Mouse (Mus musculus): ENCODE measurements at regions not wholly inside any gene's neighbourhood (a gene's known extent, or its start where the extent isn't known, plus 50 kb on each side); places are given as distances from the start of the nearest gene placed in this dataset.

GRCm38 (mm10) chr15:62345893-62346292, 1423.1 kb upstream of the A1bg start:
- Histone ChIP-seq H3K36me3 (ENCODE audit: control insufficient read depth in 1 of 2, insufficient read depth in 2 of 2, low read length in 2 of 2) (peaks cover 0 to 21% of the 10 kb centered on the region in 2 experiments; a peak in 2 of 4 replicates), H3K9ac (ENCODE audit: control insufficient read depth, low read depth, low read length, poor library complexity, severe bottlenecking) (no peak overlapping the region), H3K79me2 (ENCODE audit: control insufficient read depth, insufficient read depth, low read length, poor library complexity) (no peaks in the 10 kb centered on the region), H3K27ac (ENCODE audit: control insufficient read depth, low read depth, low read length) (no peak overlapping the region), H3K4me1 (ENCODE audit: control insufficient read depth in 1 of 2, insufficient read depth in 2 of 2, low read length in 2 of 2) (peaks cover 7 to 15% of the 10 kb centered on the region in 2 experiments; a peak in 3 of 4 replicates), H3K27me3 (ENCODE audit: control insufficient read depth in 1 of 2, insufficient read depth in 2 of 2, low read length in 2 of 2) (no peaks in the 10 kb centered on the region), H3K4me3 (ENCODE audit: control insufficient read depth in 1 of 2, insufficient read depth in 1 of 2, low read depth in 2 of 2, low read length in 2 of 2) (no peak overlapping the region), H3K9me3 (replicated peaks; ENCODE audit: insufficient read depth, low read length) (no peaks in the 10 kb centered on the region)
- TF ChIP-seq ELF1 (IDR thresholded peaks at IDR 0.05; ENCODE audit: low read depth, low read length) (no peak), KAT2A (conservative IDR thresholded peaks at IDR 0.05; ENCODE audit: low read depth, low read length) (no peak), TAL1 (IDR thresholded peaks at IDR 0.05; ENCODE audit: low read length) (no peak), MAZ (IDR thresholded peaks at IDR 0.05; ENCODE audit: low read depth, low read length) (no peak), USF2 (IDR thresholded peaks at IDR 0.05; ENCODE audit: borderline replicate concordance in 1 of 2, insufficient read depth in 1 of 2, low read depth in 1 of 2, low read length in 2 of 2) (no peak), ETS1 (IDR thresholded peaks at IDR 0.05; ENCODE audit: low read depth, low read length) (no peak), POLR2AphosphoS5 (IDR thresholded peaks at IDR 0.05; ENCODE audit: borderline replicate concordance, low read depth, low read length) (no peak), EP300 (IDR thresholded peaks at IDR 0.05; ENCODE audit: low read depth in 1 of 2, low read length in 2 of 2) (no peak), SIN3A (IDR thresholded peaks at IDR 0.05; ENCODE audit: low read length) (no peak), JUND (IDR thresholded peaks at IDR 0.05; ENCODE audit: low read depth, low read length) (no peak), CHD2 (IDR thresholded peaks at IDR 0.05; ENCODE audit: low read length) (no peak), POLR2A (IDR thresholded peaks at IDR 0.05; ENCODE audit: control insufficient read depth in 1 of 2, insufficient read depth in 1 of 2, low read depth in 1 of 2, low read length in 2 of 2, poor library complexity in 1 of 2) (no peak), USF1 (IDR thresholded peaks at IDR 0.05; ENCODE audit: low read depth, low read length) (no peak), ZKSCAN1 (IDR thresholded peaks at IDR 0.05; ENCODE audit: low read depth, low read length) (no peak), CTCF (IDR thresholded peaks at IDR 0.05 in 2 of 3, conservative IDR thresholded peaks at IDR 0.05 in 1 of 3; ENCODE audit: control insufficient read depth in 1 of 3, insufficient read depth in 1 of 3, low read depth in 2 of 3, low read length in 3 of 3, poor library complexity in 1 of 3, severe bottlenecking in 1 of 3) (no peak), MYC (IDR thresholded peaks at IDR 0.05; ENCODE audit: low read depth, low read length) (no peak), E2F4 (IDR thresholded peaks at IDR 0.05; ENCODE audit: borderline replicate concordance, low read depth, low read length) (no peak)
- no peak for DNase-seq (ENCODE audit: low read depth, low spot score)

GRCm38 (mm10) chr15:62336454-62337284, 1413.9 kb upstream of the A1bg start:
- Histone ChIP-seq H3K79me2 (ENCODE audit: control insufficient read depth, insufficient read depth, low read length, poor library complexity) (no peaks in the 10 kb centered on the region), H3K4me1 (ENCODE audit: control insufficient read depth in 1 of 2, insufficient read depth in 2 of 2, low read length in 2 of 2) (peaks cover 0 to 6% of the 10 kb centered on the region in 2 experiments; a peak in 2 of 4 replicates), H3K27me3 (ENCODE audit: control insufficient read depth in 1 of 2, insufficient read depth in 2 of 2, low read length in 2 of 2) (no peaks in the 10 kb centered on the region), H3K36me3 (ENCODE audit: control insufficient read depth in 1 of 2, insufficient read depth in 2 of 2, low read length in 2 of 2) (peaks cover 0 to 5% of the 10 kb centered on the region in 2 experiments; a peak in 2 of 4 replicates), H3K27ac (ENCODE audit: control insufficient read depth, low read depth, low read length) (no peak overlapping the region), H3K4me3 (ENCODE audit: control insufficient read depth in 1 of 2, insufficient read depth in 1 of 2, low read depth in 2 of 2, low read length in 2 of 2) (no peak overlapping the region), H3K9me3 (replicated peaks; ENCODE audit: insufficient read depth, low read length) (no peaks in the 10 kb centered on the region), H3K9ac (ENCODE audit: control insufficient read depth, low read depth, low read length, poor library complexity, severe bottlenecking) (no peak overlapping the region)
- DNase-seq (ENCODE audit: low read depth, low spot score): no peak
- TF ChIP-seq BHLHE40 (IDR thresholded peaks at IDR 0.05; ENCODE audit: borderline replicate concordance, low read depth, low read length) (no peak), JUND (IDR thresholded peaks at IDR 0.05; ENCODE audit: low read depth, low read length) (no peak), KAT2A (conservative IDR thresholded peaks at IDR 0.05; ENCODE audit: low read depth, low read length) (no peak), CHD2 (IDR thresholded peaks at IDR 0.05; ENCODE audit: low read length) (no peak), POLR2A (IDR thresholded peaks at IDR 0.05; ENCODE audit: control insufficient read depth in 1 of 2, insufficient read depth in 1 of 2, low read depth in 1 of 2, low read length in 2 of 2, poor library complexity in 1 of 2) (no peak), GATA1 (IDR thresholded peaks at IDR 0.05; ENCODE audit: low read depth, low read length) (no peak), ZKSCAN1 (IDR thresholded peaks at IDR 0.05; ENCODE audit: low read depth, low read length) (no peak), MAZ (IDR thresholded peaks at IDR 0.05; ENCODE audit: low read depth, low read length) (no peak), NELFE (IDR thresholded peaks at IDR 0.05; ENCODE audit: low read depth, low read length) (no peak), TBP (IDR thresholded peaks at IDR 0.05; ENCODE audit: low read depth, low read length) (no peak), CTCF (IDR thresholded peaks at IDR 0.05 in 2 of 3, conservative IDR thresholded peaks at IDR 0.05 in 1 of 3; ENCODE audit: control insufficient read depth in 1 of 3, insufficient read depth in 1 of 3, low read depth in 2 of 3, low read length in 3 of 3, poor library complexity in 1 of 3, severe bottlenecking in 1 of 3) (no peak), ZMIZ1 (IDR thresholded peaks at IDR 0.05; ENCODE audit: low read depth, low read length) (no peak), MAX (IDR thresholded peaks at IDR 0.05; ENCODE audit: low read length) (no peak), RCOR1 (IDR thresholded peaks at IDR 0.05; ENCODE audit: low read depth, low read length) (no peak), USF2 (IDR thresholded peaks at IDR 0.05; ENCODE audit: borderline replicate concordance in 1 of 2, insufficient read depth in 1 of 2, low read depth in 1 of 2, low read length in 2 of 2) (no peak)
